Mouse (Mus musculus) midbrain, embryonic 12.5 days (tissue): Measurements from ENCODE around the gene Mtus2. TPM values are rescaled to one million over a fixed set of nuclear protein-coding genes. Genes with fewer than 3 reads are reported as not detected.
"Not testable (repeated sequence)": the region's sequence is repeated elsewhere in the genome, so short reads cannot be mapped to it uniquely, and the experiment has no call there.

Experiments used
- ATAC-seq: fragments of 200-750 bp; cut with Nextera tagmentation; 2 replicates; pipeline ENCODE4 v1.8.0; 2017; ENCODE audit warnings: low read depth, moderate TSS enrichment, moderate library complexity; ENCODE audit not compliant: low FRiP score
- H3K27ac ChIP-seq: fragments of 300-500 bp; sonication (generic); replicated peaks from 2 replicates; pipeline ENCODE4 v1.5.1; 2016; ENCODE audit warnings: mild to moderate bottlenecking
- H3K27me3 ChIP-seq: fragments of 300-500 bp; sonication (generic); 2 replicates; pipeline ENCODE4 v1.6.1; 2016; ENCODE audit warnings: mild to moderate bottlenecking
- H3K36me3 ChIP-seq: fragments of 300-500 bp; sonication (generic); 2 replicates; pipeline ENCODE4 v1.6.1; 2016
- H3K4me1 ChIP-seq: fragments of 300-500 bp; sonication (generic); 2 replicates; pipeline ENCODE4 v1.6.1; 2016
- H3K4me2 ChIP-seq: fragments of 300-500 bp; sonication (generic); replicated peaks from 2 replicates; pipeline ENCODE4 v1.6.1; 2016; ENCODE audit warnings: mild to moderate bottlenecking, moderate library complexity
- H3K4me3 ChIP-seq: fragments of 300-500 bp; sonication (generic); 2 replicates; pipeline ENCODE4 v1.5.1; 2016; ENCODE audit warnings: mild to moderate bottlenecking
- H3K9ac ChIP-seq: fragments of 300-500 bp; sonication (generic); replicated peaks from 2 replicates; pipeline ENCODE4 v1.6.1; 2016; ENCODE audit warnings: mild to moderate bottlenecking, moderate library complexity
- H3K9me3 ChIP-seq: fragments of 300-500 bp; sonication (generic); 2 replicates; pipeline ENCODE4 v1.6.1; 2016; ENCODE audit warnings: mild to moderate bottlenecking
- WGBS: fragments of 180-500 bp; shearing (Covaris S2); methylation state at CpG from one replicate; pipeline ENCODE4 v1.1.7; 2016; 5-methylcytosine and 5-hydroxymethylcytosine counted together
- polyA plus RNA-seq: library from polyadenylated mRNA; unstranded; fragments of >200 nt; fragmentation: Nextera tagmentation; extraction: Ambion mirVana; gene quantifications from 2 replicates; pipeline ENCODE4 v1.2.1, GENCODE M21; 2016

The Mtus2 gene
- polyA plus RNA-seq, 1 experiment from 2014 or later: 25.4 TPM

DNA sequence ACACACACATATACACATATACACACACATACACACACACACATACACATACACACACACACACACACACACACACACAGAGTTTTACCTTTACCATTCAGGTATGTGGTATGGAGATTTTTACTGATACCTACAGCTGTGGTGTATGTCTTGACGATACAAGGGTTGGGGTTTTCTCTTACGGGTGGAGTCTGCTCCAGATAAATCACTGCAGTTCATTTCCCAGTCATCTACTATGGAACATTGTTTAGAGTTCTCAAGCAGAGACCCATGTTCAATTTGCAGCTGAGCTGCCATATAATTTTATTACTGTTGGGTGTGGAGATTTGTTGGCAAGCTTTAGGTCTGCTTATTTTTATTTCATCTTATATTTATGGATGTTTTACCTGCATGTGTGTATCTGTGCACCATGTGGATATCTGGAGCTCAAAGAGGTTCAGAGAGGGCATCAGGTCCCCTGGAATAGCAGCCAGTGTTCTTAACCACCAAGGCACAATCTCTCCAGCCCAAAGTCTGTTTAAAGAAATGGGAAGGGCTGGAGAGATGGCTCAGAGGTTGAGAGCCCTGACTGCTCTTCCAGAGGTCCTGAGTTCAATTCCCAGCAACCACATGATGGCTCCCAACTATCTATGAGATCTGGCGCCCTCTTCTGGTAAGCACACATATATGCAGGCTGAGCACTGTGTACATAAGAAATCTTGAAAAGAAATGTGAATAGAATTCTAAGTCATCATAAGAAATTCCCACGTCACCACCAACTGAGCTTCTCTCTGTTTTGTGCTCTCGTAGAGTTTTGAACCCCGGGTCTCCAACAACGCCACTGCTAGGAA lies 28.2 kb upstream of the Mtus2 start:
- no peak overlapping the region for H3K4me3 ChIP-seq

DNA sequence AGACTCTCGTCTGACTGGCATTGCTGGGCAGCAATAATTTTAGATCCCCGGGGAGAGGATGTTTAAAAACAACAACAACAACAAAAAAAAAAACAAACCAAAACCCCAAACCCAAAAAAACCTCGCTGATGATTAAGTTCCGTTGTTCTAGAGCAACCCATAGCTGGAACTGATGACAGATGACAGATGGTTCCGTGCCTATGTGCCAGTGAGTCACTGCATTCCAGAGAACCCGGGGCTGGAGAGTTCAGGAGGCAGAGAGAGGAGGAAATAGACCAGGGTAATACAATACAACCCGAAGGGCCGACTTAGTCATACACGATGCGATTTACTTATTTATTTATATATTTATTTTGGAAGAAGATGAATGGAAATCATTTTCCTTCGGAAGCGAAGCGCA lies 22.0 kb upstream of the Mtus2 start:
- no peak for ATAC-seq
- no peaks in the 10 kb centered on the region for H3K9me3 ChIP-seq
- H3K27ac ChIP-seq: no peak overlapping the region
- H3K4me3 ChIP-seq: no peak overlapping the region
- 89% methylated on average over 13 of the region's 13 CpGs for WGBS
- H3K4me2 ChIP-seq: no peak overlapping the region
- H3K9ac ChIP-seq: no peak overlapping the region
- H3K4me1 ChIP-seq: no peaks in the 10 kb centered on the region
- H3K36me3 ChIP-seq: no peaks in the 10 kb centered on the region
- no peaks in the 10 kb centered on the region for H3K27me3 ChIP-seq

More for the DNA sequence above, 28.2 kb upstream of the Mtus2 start:
- no peak overlapping the region for H3K27ac ChIP-seq
- no peaks in the 10 kb centered on the region for H3K9me3 ChIP-seq
- no peak overlapping the region for H3K4me2 ChIP-seq
- no peaks in the 10 kb centered on the region for H3K27me3 ChIP-seq
- H3K4me1 ChIP-seq: no peaks in the 10 kb centered on the region
- no peak for ATAC-seq
- H3K9ac ChIP-seq: no peak overlapping the region
- WGBS: 77% methylated on average over 7 of the region's 7 CpGs
- H3K36me3 ChIP-seq: no peaks in the 10 kb centered on the region

DNA sequence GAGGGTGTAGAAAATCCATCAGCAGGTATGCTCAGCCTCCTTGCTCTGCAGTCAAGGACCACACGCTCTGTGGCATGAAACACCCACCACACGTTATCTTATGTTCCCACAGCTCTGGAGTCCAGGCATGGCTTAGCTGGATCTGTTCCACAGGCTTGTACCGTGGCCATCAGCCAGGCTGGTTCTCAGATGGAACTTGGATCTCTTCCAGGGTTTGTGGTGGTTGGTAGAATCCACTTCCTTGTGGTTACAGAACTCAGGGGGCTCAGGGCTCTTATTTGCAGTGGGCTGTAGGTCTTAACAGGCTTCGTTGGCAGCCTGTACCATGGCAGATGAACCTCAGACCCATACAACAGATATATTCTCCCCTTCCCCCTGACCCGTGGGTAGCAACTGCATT lies 17.9 kb upstream of the Mtus2 start:
- Histone ChIP-seq H3K9ac (no peak overlapping the region), H3K4me3 (no peak overlapping the region), H3K27me3 (no peaks in the 10 kb centered on the region), H3K9me3 (peaks cover 7% of the 10 kb centered on the region; the same call in 1 of the 2 replicates), H3K36me3 (no peaks in the 10 kb centered on the region), H3K27ac (no peak overlapping the region), H3K4me1 (no peaks in the 10 kb centered on the region), H3K4me2 (no peak overlapping the region)
- no peak for ATAC-seq
- 89% methylated on average over 5 of the region's 5 CpGs for WGBS

DNA sequence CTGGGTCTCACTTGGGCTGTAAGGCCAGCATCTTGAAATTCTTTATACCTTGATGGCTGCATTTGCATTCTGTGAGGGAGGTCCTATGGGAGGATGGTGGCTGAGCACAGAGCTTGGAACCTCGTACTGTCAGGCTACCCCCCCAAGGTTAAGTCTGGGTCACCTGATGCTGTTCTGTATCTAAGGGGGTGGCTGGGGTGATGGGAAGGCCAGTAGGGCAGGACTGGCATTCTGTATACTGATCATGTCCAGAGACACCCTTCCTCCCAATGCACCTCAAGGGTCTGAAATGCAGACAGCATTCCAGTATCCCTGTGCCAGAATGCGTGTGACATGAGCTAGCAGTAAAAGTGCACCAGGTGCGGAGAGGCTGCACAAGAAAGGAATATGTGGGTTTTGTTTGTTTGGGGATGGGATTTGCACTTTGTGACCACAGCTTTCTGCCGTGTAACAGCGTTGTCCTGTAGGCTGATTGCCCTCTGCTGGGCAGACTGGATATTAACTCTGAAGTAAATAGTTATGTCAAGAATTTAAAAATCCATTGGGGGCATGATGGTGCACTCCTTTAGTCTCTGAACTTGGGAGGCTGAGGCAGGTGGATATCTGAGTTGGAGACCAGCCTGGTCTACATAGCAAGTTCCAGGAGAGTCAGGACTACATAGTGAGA lies 12.0 kb upstream of the Mtus2 start:
- H3K27ac ChIP-seq: no peak overlapping the region
- H3K27me3 ChIP-seq: no peaks in the 10 kb centered on the region
- H3K4me1 ChIP-seq: peaks cover 2% of the 10 kb centered on the region; the same call in 1 of the 2 replicates
- no peak overlapping the region for H3K9ac ChIP-seq
- peaks cover 7% of the 10 kb centered on the region; the same call in 1 of the 2 replicates for H3K9me3 ChIP-seq
- H3K4me3 ChIP-seq: no peak overlapping the region
- H3K4me2 ChIP-seq: no peak overlapping the region
- ATAC-seq: no peak; the same call in 1 of the 2 replicates
- H3K36me3 ChIP-seq: no peaks in the 10 kb centered on the region
- 39% methylated on average over 5 of the region's 5 CpGs for WGBS

DNA sequence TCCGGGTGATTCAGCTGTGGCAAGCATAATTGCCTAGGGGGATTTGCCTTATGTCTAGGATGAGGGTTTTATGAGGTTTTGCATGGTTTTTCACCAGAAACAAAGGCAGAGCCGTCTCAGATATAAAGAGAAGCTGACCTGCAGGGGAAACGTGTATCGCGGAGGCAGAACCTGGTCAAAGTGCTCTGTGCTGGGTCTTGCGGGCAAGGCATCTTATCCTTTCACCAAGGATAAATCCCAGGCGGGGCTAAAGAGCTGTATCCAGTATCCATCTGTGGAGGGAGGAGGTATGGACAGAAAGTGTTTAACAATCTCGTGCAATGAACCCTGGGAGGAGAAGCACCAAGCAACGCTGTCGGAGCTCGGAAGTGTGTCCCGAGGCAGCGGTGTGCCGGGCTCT lies 7.2 kb upstream of the Mtus2 start:
- no peaks in the 10 kb centered on the region; the same call in 1 of the 2 replicates for H3K27me3 ChIP-seq
- H3K36me3 ChIP-seq: no peaks in the 10 kb centered on the region
- no peak overlapping the region for H3K9ac ChIP-seq
- no peak for ATAC-seq
- no peak overlapping the region for H3K4me2 ChIP-seq
- H3K9me3 ChIP-seq: no peaks in the 10 kb centered on the region
- peaks cover 2% of the 10 kb centered on the region; the same call in 1 of the 2 replicates for H3K4me1 ChIP-seq
- peak overlapping the region; percentile 42; the same call in 1 of the 2 replicates for H3K27ac ChIP-seq
- H3K4me3 ChIP-seq: no peak overlapping the region
- 75% methylated on average over 14 of the region's 14 CpGs for WGBS

DNA sequence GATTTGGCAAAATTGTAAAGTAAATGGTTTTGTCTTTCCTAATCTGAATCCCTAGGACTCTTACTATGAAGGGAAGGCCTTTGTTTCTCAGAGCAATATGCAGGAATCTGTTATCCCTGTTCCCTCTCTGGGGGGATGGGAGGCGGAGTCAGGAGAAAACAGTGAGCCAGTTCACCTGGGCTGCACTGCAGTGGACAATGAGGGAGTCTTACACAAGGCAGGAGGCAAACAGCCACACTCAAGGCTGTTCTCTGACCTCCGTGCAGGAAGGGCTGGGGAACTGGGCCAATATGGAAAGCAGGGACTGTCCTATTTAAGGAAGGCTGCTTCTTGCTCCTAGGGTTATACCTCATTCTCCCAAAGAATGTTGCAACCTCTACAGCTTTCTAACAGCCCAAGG lies 5.4 kb upstream of the Mtus2 start:
- Histone ChIP-seq H3K4me3 (no peak overlapping the region), H3K27ac (no peak overlapping the region), H3K27me3 (peaks cover 16% of the 10 kb centered on the region), H3K4me1 (peaks cover 7% of the 10 kb centered on the region), H3K9ac (no peak overlapping the region), H3K9me3 (no peaks in the 10 kb centered on the region), H3K4me2 (no peak overlapping the region), H3K36me3 (no peaks in the 10 kb centered on the region)
- WGBS: 52% methylated on average over 2 of the region's 2 CpGs
- no peak for ATAC-seq

DNA sequence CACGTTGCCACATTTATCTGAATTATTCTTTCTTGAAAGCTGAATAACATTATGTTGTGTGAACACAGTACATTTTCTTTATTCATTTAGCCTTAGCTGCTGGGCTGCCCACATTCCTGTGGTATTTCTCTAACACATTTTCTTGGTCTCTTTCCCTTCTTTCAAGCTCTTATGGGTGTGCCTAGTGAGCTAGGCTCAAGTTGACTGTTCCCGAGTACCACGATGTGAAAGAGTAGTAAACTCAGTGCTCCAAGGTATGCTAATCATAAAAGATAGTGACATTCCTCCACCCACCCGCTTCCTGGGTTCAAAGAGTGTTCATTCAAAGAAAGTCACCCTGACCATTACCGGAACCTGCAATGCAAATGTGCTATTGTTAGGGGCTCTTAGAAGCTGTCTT lies 3.9 kb upstream of the Mtus2 start:
- not testable (repeated sequence) for ATAC-seq

DNA sequence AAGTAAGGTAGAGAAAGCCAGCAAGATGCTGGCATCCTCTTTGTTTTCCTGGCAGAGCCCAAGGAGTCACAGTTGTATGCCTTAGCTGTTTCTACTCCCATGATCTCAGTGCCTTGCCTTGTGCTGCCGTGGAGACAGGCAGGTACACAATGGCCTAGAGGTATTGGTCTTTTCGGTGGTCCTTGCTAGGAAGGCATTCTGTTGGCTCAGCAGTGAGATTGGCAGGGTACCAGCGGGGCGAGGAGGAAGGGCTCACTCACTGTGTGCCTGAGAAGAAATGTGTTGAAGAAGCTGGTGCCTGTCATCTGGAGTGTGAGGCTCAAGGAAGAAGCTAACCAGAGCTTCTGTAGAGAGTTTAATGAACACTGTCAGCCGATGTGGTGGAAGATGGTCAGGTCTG lies 1.4 kb upstream of the Mtus2 start:
- H3K27me3 ChIP-seq: peaks cover 34% of the 10 kb centered on the region
- H3K4me2 ChIP-seq: no peak overlapping the region
- H3K9ac ChIP-seq: no peak overlapping the region
- H3K4me3 ChIP-seq: no peak overlapping the region
- ATAC-seq: no peak
- H3K4me1 ChIP-seq: peaks cover 17% of the 10 kb centered on the region
- no peaks in the 10 kb centered on the region for H3K36me3 ChIP-seq
- no peaks in the 10 kb centered on the region for H3K9me3 ChIP-seq
- 31% methylated on average over 5 of the region's 5 CpGs for WGBS
- no peak overlapping the region for H3K27ac ChIP-seq

More for the DNA sequence above, 3.9 kb upstream of the Mtus2 start:
- H3K9me3 ChIP-seq, H3K4me3 ChIP-seq, H3K27ac ChIP-seq, H3K4me2 ChIP-seq, H3K9ac ChIP-seq, H3K36me3 ChIP-seq: not testable (repeated sequence)
- Histone ChIP-seq H3K4me1 (peaks cover 12% of the 10 kb centered on the region), H3K27me3 (peaks cover 28% of the 10 kb centered on the region)
- WGBS: 92% methylated on average over 5 of the region's 5 CpGs

DNA sequence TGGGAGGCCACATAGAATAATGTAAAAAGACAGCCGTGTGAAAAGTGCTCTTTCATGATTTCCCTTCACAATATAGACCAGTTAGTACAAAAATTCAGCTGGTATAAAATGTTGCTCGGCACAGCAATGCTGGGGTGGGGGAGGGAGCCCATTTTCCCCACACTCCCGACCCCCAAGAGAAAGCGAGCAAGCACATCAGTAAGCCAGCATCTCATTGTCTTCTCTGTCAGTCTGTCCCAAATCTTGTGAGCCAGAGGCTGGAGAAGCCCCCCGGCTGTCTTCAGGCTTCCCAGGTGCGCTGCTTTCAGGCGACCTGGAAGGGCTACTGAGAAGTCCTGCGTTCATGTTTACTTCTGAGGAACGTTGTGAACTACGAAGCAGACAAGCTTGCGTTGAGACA lies 699 bp upstream of the Mtus2 start:
- Histone ChIP-seq H3K4me2 (peak overlapping the region; percentile 98), H3K4me3 (peak overlapping the region; percentile 73), H3K36me3 (no peaks in the 10 kb centered on the region), H3K27ac (no peak overlapping the region), H3K27me3 (peaks cover 34% of the 10 kb centered on the region), H3K9ac (no peak overlapping the region), H3K4me1 (peaks cover 17% of the 10 kb centered on the region), H3K9me3 (no peaks in the 10 kb centered on the region)
- WGBS: under 1% methylated on average over 11 of the region's 11 CpGs
- no peak for ATAC-seq

DNA sequence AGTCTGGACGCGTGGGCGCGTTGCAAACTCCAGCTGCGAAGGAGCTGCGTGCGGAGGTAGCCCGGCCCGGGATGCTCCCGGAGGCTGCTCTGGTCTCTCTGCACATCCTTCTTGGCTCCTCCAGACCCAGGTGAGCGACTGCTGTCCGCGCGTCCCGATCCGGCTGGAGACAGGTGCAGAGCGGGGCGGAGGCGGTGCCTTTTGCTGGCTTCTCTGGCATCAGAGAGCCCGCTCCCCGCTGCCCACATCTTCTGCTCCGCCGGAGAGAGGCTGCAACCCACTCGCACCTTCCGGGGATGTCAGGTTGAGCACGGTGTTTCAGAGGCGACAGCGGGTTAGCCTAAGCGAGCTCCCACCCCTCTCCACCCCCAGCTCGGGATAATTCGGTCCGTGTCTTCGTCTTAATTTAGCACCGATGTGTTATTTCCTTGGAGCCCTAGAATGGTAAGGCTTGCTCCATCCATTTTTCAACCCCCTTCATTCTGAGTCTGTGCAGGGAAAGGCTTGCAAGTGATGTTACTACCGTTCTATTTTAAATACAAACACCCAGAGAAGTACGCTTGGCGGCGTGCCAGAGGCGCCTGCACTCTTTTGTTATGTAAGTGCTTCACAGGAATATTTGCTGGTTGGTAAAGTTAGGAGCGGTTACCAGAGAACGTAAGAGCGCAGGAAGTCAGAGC lies 612 bp downstream of the Mtus2 start:
- peak overlapping the region; percentile 73 for H3K4me3 ChIP-seq
- H3K9ac ChIP-seq: peak overlapping the region; percentile 71
- peak overlapping the region; percentile 30; the same call in 1 of the 2 replicates for H3K27ac ChIP-seq
- no peaks in the 10 kb centered on the region for H3K36me3 ChIP-seq
- H3K27me3 ChIP-seq: peaks cover 34% of the 10 kb centered on the region
- H3K4me2 ChIP-seq: peak overlapping the region; percentile 98
- peak; percentile 3; the same call in 1 of the 2 replicates for ATAC-seq
- H3K9me3 ChIP-seq: no peaks in the 10 kb centered on the region
- peaks cover 17% of the 10 kb centered on the region for H3K4me1 ChIP-seq
- under 1% methylated on average over 42 of the region's 42 CpGs for WGBS

DNA sequence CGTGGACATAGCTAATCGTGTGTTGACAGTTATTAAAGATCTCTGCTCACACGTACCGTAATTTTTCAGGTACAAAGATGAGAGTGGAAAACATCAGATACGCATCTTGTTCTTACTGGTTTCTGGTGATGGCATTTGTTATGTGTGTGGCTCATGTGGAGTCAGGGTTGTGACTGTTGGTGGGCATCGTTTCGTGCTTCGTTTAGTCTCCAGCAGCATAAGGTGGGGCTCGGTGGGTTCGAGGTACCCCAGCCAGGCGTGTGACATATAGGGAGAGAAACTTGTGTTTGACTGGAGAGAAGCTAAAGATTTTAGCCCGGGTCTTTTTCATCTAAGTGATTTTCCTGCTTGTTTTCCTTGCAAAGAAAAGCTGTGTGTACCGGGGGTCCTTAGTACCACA lies 1.4 kb downstream of the Mtus2 start:
- 43% methylated on average over 13 of the region's 13 CpGs for WGBS
- Histone ChIP-seq H3K27me3 (peaks cover 34% of the 10 kb centered on the region), H3K4me3 (peak overlapping the region; percentile 73), H3K27ac (no peak overlapping the region), H3K9me3 (no peaks in the 10 kb centered on the region), H3K4me1 (peaks cover 17% of the 10 kb centered on the region), H3K9ac (no peak overlapping the region), H3K36me3 (no peaks in the 10 kb centered on the region), H3K4me2 (peak overlapping the region; percentile 98)
- ATAC-seq: no peak

DNA sequence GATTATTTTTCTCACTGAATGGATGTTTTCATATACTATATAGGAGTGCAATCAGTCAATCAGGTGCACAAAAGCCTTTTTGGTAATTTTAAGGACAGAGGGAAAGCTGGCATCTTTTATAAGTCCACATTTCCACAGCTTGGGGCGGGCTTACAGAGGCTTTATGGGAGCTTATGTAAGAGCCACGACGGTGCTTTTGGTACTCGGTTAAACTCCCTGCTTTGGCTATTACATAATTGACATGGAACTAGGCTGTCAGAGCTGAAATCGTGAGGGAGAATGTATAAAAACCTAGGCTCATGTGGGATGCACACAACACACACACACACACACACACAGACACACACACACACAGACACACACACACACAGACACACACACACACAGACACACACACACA lies 2.0 kb downstream of the Mtus2 start:
- H3K36me3 ChIP-seq: no peaks in the 10 kb centered on the region
- no peaks in the 10 kb centered on the region for H3K9me3 ChIP-seq
- 28% methylated on average over 5 of the region's 5 CpGs for WGBS
- H3K9ac ChIP-seq: no peak overlapping the region
- no peak overlapping the region for H3K27ac ChIP-seq
- H3K27me3 ChIP-seq: peaks cover 34% of the 10 kb centered on the region
- peak overlapping the region; percentile 98; the same call in 1 of the 2 replicates for H3K4me2 ChIP-seq
- peaks cover 17% of the 10 kb centered on the region for H3K4me1 ChIP-seq
- ATAC-seq: no peak
- H3K4me3 ChIP-seq: 0 out of 2 replicates have a peak overlapping the region, but pooled peaks have one; percentile 73
